9 mouse cellular contexts compared by ENCODE assay signal in the genomic region with DNA sequence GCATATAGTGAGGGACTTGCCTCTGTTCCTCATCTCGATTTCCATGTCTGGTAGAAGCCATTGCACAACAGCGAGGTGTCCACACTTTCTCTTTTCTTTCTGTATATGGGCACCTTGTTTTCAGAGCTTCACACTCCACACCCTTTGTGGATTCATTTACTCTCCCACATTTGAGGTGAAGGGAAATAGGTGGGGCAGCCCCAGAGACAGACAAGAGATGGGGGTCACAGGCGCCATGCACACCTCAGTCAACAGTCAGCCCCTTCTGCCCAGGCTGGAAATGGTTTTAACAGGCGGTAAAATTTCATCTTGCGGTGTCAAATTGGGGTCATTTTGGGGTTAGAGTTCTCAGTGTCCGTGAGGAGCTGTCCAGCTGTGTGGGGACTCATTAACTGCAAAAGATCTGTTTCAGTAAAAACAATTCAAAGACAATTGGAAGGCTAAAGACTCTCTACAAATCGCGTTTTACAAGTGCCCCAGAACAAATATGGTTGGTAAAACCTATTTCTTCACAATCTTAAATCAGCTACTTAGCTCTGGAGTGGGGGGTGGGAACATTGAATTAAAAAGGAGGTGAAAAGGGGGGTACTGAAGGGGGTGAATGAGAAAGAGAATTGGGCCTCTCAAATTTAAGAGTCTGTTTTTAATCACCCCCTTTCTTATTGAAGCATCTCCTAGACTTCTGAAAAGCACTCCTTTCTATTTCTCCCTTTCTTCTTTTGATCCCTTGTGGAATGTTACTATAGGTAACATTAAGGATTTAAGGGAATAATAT. TPM values are rescaled to one million over a fixed set of nuclear protein-coding genes. Genes with fewer than 3 reads are reported as not detected.
A peak's percentile ranks its signal among the peaks of the same experiment; 100 is the strongest.
DNase-seq lines count a peak whose midpoint lies in the region; ATAC-seq and TF ChIP-seq lines count a peak whose summit lies in the region.
"Had no signal": no experiment of that assay in that cellular context is flagged by ENCODE, and none has a peak within 500 bp of the region (broad histone marks: within the 10 kb centered on the region; RNA-seq: fewer than 3 reads in every experiment).

No protein-coding gene starts in this region.

- peak overlapping the region; percentile 54 for H3K4me3 ChIP-seq in kidney, adult 2 months (ENCODE audit: insufficient read depth, low read depth, low read length)
- H3K4me3 ChIP-seq in embryonic facial prominence, embryonic 14.5 days (ENCODE audit: low read depth, low read length): peak overlapping the region; percentile 71
- peak overlapping the region; percentile 48 for H3K4me3 ChIP-seq in intestine, postnatal 0 days (ENCODE audit: low read depth, low read length)
- H3K4me3 ChIP-seq in neural tube, embryonic 12.5 days: peak overlapping the region; percentile 82

- H3K4me2 ChIP-seq in embryonic facial prominence, embryonic 14.5 days (ENCODE audit: low read depth, low read length): peak overlapping the region; percentile 77
- peak overlapping the region; percentile 75 for H3K4me2 ChIP-seq in intestine, postnatal 0 days (replicated peaks; ENCODE audit: low read depth)
- H3K4me2 ChIP-seq in neural tube, embryonic 12.5 days (replicated peaks): peak overlapping the region; percentile 87

- no peaks in the 10 kb centered on the region for H3K36me3 ChIP-seq in kidney, adult 2 months (ENCODE audit: control insufficient read depth, insufficient read depth, low read length)
- H3K36me3 ChIP-seq in embryonic facial prominence, embryonic 14.5 days (ENCODE audit: control insufficient read depth, insufficient read depth, low read length): no peaks in the 10 kb centered on the region
- no peaks in the 10 kb centered on the region for H3K36me3 ChIP-seq in intestine, postnatal 0 days (ENCODE audit: control insufficient read depth, insufficient read depth)
- H3K36me3 ChIP-seq in neural tube, embryonic 12.5 days: no peaks in the 10 kb centered on the region

- DNase-seq in kidney, adult 2 months: peak; percentile 29
- no peak for DNase-seq in kidney, adult 8-10 months
- no peak for DNase-seq in embryonic facial prominence, embryonic 14.5 days (ENCODE audit: low spot score)
- no peak for DNase-seq in layer of hippocampus, adult 9-11 months

- peak overlapping the region; percentile 95 for H3K9ac ChIP-seq in embryonic facial prominence, embryonic 14.5 days (ENCODE audit: low read depth, low read length)
- H3K9ac ChIP-seq in intestine, postnatal 0 days (ENCODE audit: low read depth, low read length): peak overlapping the region; percentile 35
- peak overlapping the region; percentile 97 for H3K9ac ChIP-seq in neural tube, embryonic 12.5 days

- H3K27me3 ChIP-seq in kidney, adult 2 months (replicated peaks; ENCODE audit: control insufficient read depth, insufficient read depth, low read length): peaks cover 5% of the 10 kb centered on the region; the same call in 1 of the 2 replicates
- H3K27me3 ChIP-seq in embryonic facial prominence, embryonic 14.5 days (replicated peaks; ENCODE audit: control insufficient read depth, insufficient read depth, low read length): peaks cover 18% of the 10 kb centered on the region
- peaks cover 61% of the 10 kb centered on the region for H3K27me3 ChIP-seq in intestine, postnatal 0 days (replicated peaks; ENCODE audit: control insufficient read depth, insufficient read depth, low read length)
- no peaks in the 10 kb centered on the region; the same call in 1 of the 2 replicates for H3K27me3 ChIP-seq in neural tube, embryonic 12.5 days (replicated peaks)

- no peaks in the 10 kb centered on the region for H3K4me1 ChIP-seq in kidney, adult 2 months (ENCODE audit: control insufficient read depth, insufficient read depth, low read length)
- H3K4me1 ChIP-seq in embryonic facial prominence, embryonic 14.5 days (ENCODE audit: control insufficient read depth, insufficient read depth, low read length): peaks cover 8% of the 10 kb centered on the region; the same call in 1 of the 2 replicates
- H3K4me1 ChIP-seq in intestine, postnatal 0 days (replicated peaks; ENCODE audit: control insufficient read depth, insufficient read depth, low read length): no peaks in the 10 kb centered on the region
- H3K4me1 ChIP-seq in neural tube, embryonic 12.5 days: peaks cover 22% of the 10 kb centered on the region

- peak overlapping the region; percentile 80 for H3K27ac ChIP-seq in kidney, adult 2 months (ENCODE audit: insufficient read depth, low read depth, low read length)
- peak overlapping the region; percentile 96 for H3K27ac ChIP-seq in embryonic facial prominence, embryonic 14.5 days (replicated peaks; ENCODE audit: low read depth, low read length)
- H3K27ac ChIP-seq in intestine, postnatal 0 days (ENCODE audit: low read depth, low read length): no peak overlapping the region
- peak overlapping the region; percentile 42 for H3K27ac ChIP-seq in neural tube, embryonic 12.5 days
- H3K27ac ChIP-seq: macrophage had no signal

- no peak for TF ChIP-seq POLR2A in kidney, adult 2 months (IDR thresholded peaks at IDR 0.05; ENCODE audit: low read depth, low read length)

- 36% methylated on average over 8 of the region's 8 CpGs for WGBS in kidney, adult 2 months
- WGBS in embryonic facial prominence, embryonic 14.5 days: 22% methylated on average over 8 of the region's 8 CpGs
- 24% methylated on average over 8 of the region's 8 CpGs for WGBS in intestine, postnatal 0 days
- WGBS in neural tube, embryonic 12.5 days: 1% methylated on average over 8 of the region's 8 CpGs

- ATAC-seq in embryonic facial prominence, embryonic 14.5 days (ENCODE audit: low read depth): no peak
- no peak for ATAC-seq in intestine, postnatal 0 days
- ATAC-seq in neural tube, embryonic 12.5 days (ENCODE audit: low FRiP score, low read depth): no peak
- ATAC-seq in erythroblast, adult 5-6 weeks (replicated peaks; ENCODE audit: low FRiP score, poor library complexity, severe bottlenecking): no peak
- no peak for ATAC-seq in megakaryocyte-erythroid progenitor cell, adult 5-6 weeks (replicated peaks; ENCODE audit: low FRiP score, low TSS enrichment, poor library complexity, severe bottlenecking)

- no peak for TF ChIP-seq CTCF in kidney, adult 2 months (conservative IDR thresholded peaks at IDR 0.05; ENCODE audit: insufficient read depth, insufficient read length, low read depth, low read length)
- no peak for TF ChIP-seq CTCF in intestine, postnatal 0 days (IDR thresholded peaks at IDR 0.05; ENCODE audit: low read depth)

- no peaks in the 10 kb centered on the region for H3K9me3 ChIP-seq in embryonic facial prominence, embryonic 14.5 days (ENCODE audit: control insufficient read depth, low read length)
- no peaks in the 10 kb centered on the region for H3K9me3 ChIP-seq in intestine, postnatal 0 days (ENCODE audit: control insufficient read depth)
- no peaks in the 10 kb centered on the region for H3K9me3 ChIP-seq in neural tube, embryonic 12.5 days

RNA-seq across cellular contexts. Expression of a gene that starts 4.0 kb away (rescaled TPM):
- polyA plus RNA-seq in kidney, adult 2 months (2012; rRNA removed): 28.5 and 32.2 TPM in 2 replicates
- polyA plus RNA-seq in embryonic facial prominence, embryonic 14.5 days (2014; fragmentation: Nextera tagmentation; extraction: Ambion mirVana): 30.4 and 40.4 TPM in 2 replicates
- polyA plus RNA-seq in intestine, postnatal 0 days (2015; fragmentation: Nextera tagmentation; extraction: Ambion mirVana): 13.1 and 14.0 TPM in 2 replicates
- 108 and 120 TPM in 2 replicates for polyA plus RNA-seq in neural tube, embryonic 12.5 days (2016; fragmentation: Nextera tagmentation; extraction: Ambion mirVana)
- total RNA-seq in erythroblast, adult 5-6 weeks (2015; ENCODE audit: low replicate concordance): 0.63 TPM in 1 of 2 replicates, not detected in the other
- not detected in 2 replicates for total RNA-seq in erythroblast, adult 5-6 weeks (2017; ENCODE audit: low replicate concordance)
- total RNA-seq in megakaryocyte-erythroid progenitor cell, adult 5-6 weeks (2014; fragmentation: Nextera tagmentation): not detected in 2 replicates
- 0.46 TPM in 1 of 2 replicates, not detected in the other for total RNA-seq in megakaryocyte-erythroid progenitor cell, adult 5-6 weeks (2017)
- polyA plus RNA-seq: macrophage had no signal

Comparison
In these comparisons a context has a peak if more than half of its experiments do, and no peak if none do; other contexts are left out.
1. H3K9ac ChIP-seq: peak in every context shown above with its lines; median percentile 97 in neural tube, embryonic 12.5 days; 95 in embryonic facial prominence, embryonic 14.5 days; 35 in intestine, postnatal 0 days.